Mouse (Mus musculus) left cerebral cortex, adult 8-10 months (tissue): ENCODE measurements around the gene Mto1. TPM values are rescaled to one million over a fixed set of nuclear protein-coding genes. Genes with fewer than 3 reads are reported as not detected.
"Not testable (repeated sequence)": the region's sequence is repeated elsewhere in the genome, so short reads cannot be mapped to it uniquely, and the experiment has no call there.

Source experiments
- DNase-seq, 2 experiments: peaks; one replicate each; pipeline ENCODE4 v3.0.0; 2022; ENCODE audit warnings: low spot score in 2 of 2
- microRNA-seq, 2 experiments: library from miRNA; unstranded; fragments of <30 nt; microRNA quantifications; one replicate each; pipeline ENCODE4 v1.2.0; 2022
- total RNA-seq, 4 experiments: library from RNA; stranded (reverse); gene quantifications; 2 replicates each; pipeline ENCODE4 v1.2.4; 2022

Mto1 gene
- total RNA-seq, 4 experiments from 2014 or later, result 22.9 to 29.3 (median 26.9) TPM

- no peak for DNase-seq
Observed at GRCm38 (mm10) chr9:78505223-78505622, 57.2 kb downstream of the Mto1 start.

- no peak for DNase-seq
Observed at GRCm38 (mm10) chr9:78506002-78506721, 58.2 kb downstream of the Mto1 start.

- DNase-seq, result no peak
Observed at GRCm38 (mm10) chr9:78506722-78507077, 58.7 kb downstream of the Mto1 start.

- DNase-seq, result no peak
Observed at GRCm38 (mm10) chr9:78508106-78508786, 60.2 kb downstream of the Mto1 start.

GRCm38 (mm10) chr9:78511705-78512104 is 63.7 kb downstream of the Mto1 start:
- DNase-seq, result no peak

- no peak for DNase-seq
Observed at GRCm38 (mm10) chr9:78513776-78514500, 65.9 kb downstream of the Mto1 start.

- no peak for DNase-seq
Observed at GRCm38 (mm10) chr9:78514681-78515080, 66.7 kb downstream of the Mto1 start.

GRCm38 (mm10) chr9:78516125-78516524 is 68.1 kb downstream of the Mto1 start:
- no peak for DNase-seq

GRCm38 (mm10) chr9:78517237-78517636 is 69.2 kb downstream of the Mto1 start:
- DNase-seq, result not testable (repeated sequence)

- DNase-seq, result no peak
Observed at GRCm38 (mm10) chr9:78520127-78520779, 72.2 kb downstream of the Mto1 start.

GRCm38 (mm10) chr9:78520780-78521601 is 73.0 kb downstream of the Mto1 start:
- DNase-seq, result peak in 1 of 2 experiments; percentile 44

- no peak for DNase-seq
Observed at GRCm38 (mm10) chr9:78521689-78522088, 73.7 kb downstream of the Mto1 start.

Small RNAs within 50 kb of the gene (microRNA-seq; reads per million reads assigned to microRNA genes)
- gene Gm26377, result 0 reads per million in 2 experiments

Other genes with a start within 250 kb of the Mto1 start
- gene Gsta1, start 217.6 kb upstream of the Mto1 start, total RNA-seq, result under 1 TPM in 1 of 4 experiments, not detected in 3; 0.60 TPM
- gene Gm3776, start 191.1 kb upstream of the Mto1 start, total RNA-seq, result not detected
- gene Gm10639, start 158.3 kb upstream of the Mto1 start, total RNA-seq, result not detected
- not detected for gene Omt2a, start 133.4 kb upstream of the Mto1 start, total RNA-seq
- gene Omt2b, start 120.6 kb upstream of the Mto1 start, total RNA-seq, result not detected
- gene Gsta2, start 92.4 kb upstream of the Mto1 start, total RNA-seq, result not detected
- gene Dppa5a, start 80.0 kb upstream of the Mto1 start, total RNA-seq, result under 1 TPM in 1 of 4 experiments, not detected in 3; 0.65 TPM
- gene Ooep, start 69.5 kb upstream of the Mto1 start, total RNA-seq, result not detected
- gene Ddx43, start 52.4 kb upstream of the Mto1 start, total RNA-seq, result under 1 TPM in 2 of 4 experiments, not detected in 2; 0.25 to 0.33 TPM
- 1 to 10 TPM in 1 of 4 experiments, under 1 TPM in 3; 0.52 to 1.1 (median 0.65) TPM for gene Cgas, start 5.0 kb upstream of the Mto1 start, total RNA-seq
- gene Gm17324, start 578 bp downstream of the Mto1 start, total RNA-seq, result under 1 TPM; 0.40 to 0.54 (median 0.47) TPM
- 1,000 to 10,000 TPM; 2,343 to 2,844 (median 2,594) TPM for gene Eef1a1, start 40.9 kb downstream of the Mto1 start, total RNA-seq
- 10 to 100 TPM; 17.2 to 20.3 (median 19.2) TPM for gene Slc17a5, start 139.8 kb downstream of the Mto1 start, total RNA-seq
- gene Cd109, start 167.3 kb downstream of the Mto1 start, total RNA-seq, result 1 to 10 TPM in 3 of 4 experiments, under 1 TPM in 1; 0.53 to 1.5 (median 1.2) TPM